Mouse (Mus musculus) monocyte, adult 5-6 weeks (primary cell): Measurements from ENCODE around the gene Tenm3. TPM values are rescaled to one million over a fixed set of nuclear protein-coding genes. Genes with fewer than 3 reads are reported as not detected.

Experiments used
- ATAC-seq: fragments of 153-309, 156-312 bp; replicated peaks from 2 replicates; pipeline ENCODE4 v1.8.0; 2017; ENCODE audit warnings: mild to moderate bottlenecking; ENCODE audit not compliant: low TSS enrichment, insufficient number of reproducible peaks, severe bottlenecking, poor library complexity, low FRiP score
- total RNA-seq: library from RNA; stranded (forward); fragments of 200-1000, 200-491, 200-594 nt; gene quantifications from 3 replicates; pipeline ENCODE4 v1.2.3, GENCODE M21; 2017

Tenm3 gene
- total RNA-seq, 1 experiment from 2014 or later, result not detected

GRCm38 (mm10) chr8:48554762-48555545 lies 288.8 kb downstream of the Tenm3 start:
- no peak for ATAC-seq

- ATAC-seq, result no peak
Observed at GRCm38 (mm10) chr8:48553791-48554288, 289.9 kb downstream of the Tenm3 start.

GRCm38 (mm10) chr8:48552306-48552705 lies 291.4 kb downstream of the Tenm3 start:
- no peak for ATAC-seq

GRCm38 (mm10) chr8:48551370-48551769 lies 292.4 kb downstream of the Tenm3 start:
- no peak for ATAC-seq

- ATAC-seq, result no peak
Observed at GRCm38 (mm10) chr8:48548908-48549307, 294.8 kb downstream of the Tenm3 start.

- ATAC-seq, result no peak
Observed at GRCm38 (mm10) chr8:48545631-48546030, 298.1 kb downstream of the Tenm3 start.

GRCm38 (mm10) chr8:48544840-48545239 lies 298.9 kb downstream of the Tenm3 start:
- ATAC-seq, result no peak

- ATAC-seq, result no peak
Observed at GRCm38 (mm10) chr8:48542141-48542540, 301.6 kb downstream of the Tenm3 start.

GRCm38 (mm10) chr8:48540894-48541293 lies 302.9 kb downstream of the Tenm3 start:
- ATAC-seq, result no peak

- ATAC-seq, result no peak
Observed at GRCm38 (mm10) chr8:48535833-48536232, 307.9 kb downstream of the Tenm3 start.

- ATAC-seq, result no peak
Observed at GRCm38 (mm10) chr8:48531795-48532194, 312.0 kb downstream of the Tenm3 start.

GRCm38 (mm10) chr8:48530916-48531570 lies 312.7 kb downstream of the Tenm3 start:
- ATAC-seq, result no peak

GRCm38 (mm10) chr8:48527418-48527817 lies 316.3 kb downstream of the Tenm3 start:
- ATAC-seq, result no peak

GRCm38 (mm10) chr8:48522536-48523123 lies 321.1 kb downstream of the Tenm3 start:
- no peak for ATAC-seq

GRCm38 (mm10) chr8:48522004-48522403 lies 321.7 kb downstream of the Tenm3 start:
- ATAC-seq, result no peak

- ATAC-seq, result no peak
Observed at GRCm38 (mm10) chr8:48517431-48517830, 326.3 kb downstream of the Tenm3 start.

GRCm38 (mm10) chr8:48514230-48514629 lies 329.5 kb downstream of the Tenm3 start:
- no peak for ATAC-seq

GRCm38 (mm10) chr8:48513801-48514200 lies 329.9 kb downstream of the Tenm3 start:
- ATAC-seq, result no peak

- no peak for ATAC-seq
Observed at GRCm38 (mm10) chr8:48511546-48511945, 332.2 kb downstream of the Tenm3 start.

- ATAC-seq, result no peak
Observed at GRCm38 (mm10) chr8:48511137-48511536, 332.6 kb downstream of the Tenm3 start.
